Mouse (Mus musculus) left cerebral cortex, adult 8-10 months (tissue): Measurements from ENCODE around the gene Rnls. TPM values are rescaled to one million over a fixed set of nuclear protein-coding genes. Genes with fewer than 3 reads are reported as not detected.

Experiments
- DNase-seq, 2 experiments: peaks; one replicate each; pipeline ENCODE4 v3.0.0; 2022; ENCODE audit warnings: low spot score in 2 of 2
- total RNA-seq, 4 experiments: library from RNA; stranded (reverse); gene quantifications; 2 replicates each; pipeline ENCODE4 v1.2.4; 2022

The Rnls gene
- total RNA-seq, 4 experiments from 2014 or later = 1.1 to 2.1 (median 1.6) TPM

DNA sequence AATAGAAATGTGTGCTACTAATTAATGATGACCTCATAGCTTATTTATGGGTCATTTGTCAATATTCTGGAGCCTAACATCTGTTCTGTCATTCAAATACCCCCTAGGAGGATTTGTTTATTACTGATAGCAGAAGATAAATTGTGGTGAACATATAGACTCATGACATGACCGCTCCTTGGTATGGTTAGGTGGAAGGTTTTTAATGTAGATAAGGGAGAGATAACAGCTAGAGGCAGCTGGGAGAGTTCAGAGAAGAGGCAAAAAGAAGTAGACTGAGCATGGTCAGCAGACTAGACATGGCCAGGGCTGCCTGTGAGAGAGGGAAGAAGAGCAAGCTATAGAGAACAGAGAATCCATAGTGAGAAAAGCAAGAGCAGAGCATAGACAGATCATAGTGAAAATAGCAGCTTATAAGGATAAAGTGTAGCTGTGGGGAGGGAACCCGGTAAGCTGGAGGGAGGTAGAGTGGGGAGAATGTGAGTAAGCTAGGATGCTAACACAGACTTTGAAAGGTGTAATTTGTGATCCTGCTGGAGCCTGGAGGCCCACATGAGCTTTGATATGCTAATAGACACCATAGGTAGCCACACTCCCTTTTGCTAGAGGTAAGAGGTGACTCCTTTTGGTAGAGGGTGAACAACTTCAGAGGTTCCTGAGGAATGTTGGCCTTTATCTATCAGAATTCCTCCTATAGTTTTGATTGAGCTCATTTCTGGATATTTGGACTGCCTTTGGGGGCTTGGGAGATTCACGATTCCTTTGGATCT lies 127.7 kb downstream of the Rnls start:
- DNase-seq = no peak

DNA sequence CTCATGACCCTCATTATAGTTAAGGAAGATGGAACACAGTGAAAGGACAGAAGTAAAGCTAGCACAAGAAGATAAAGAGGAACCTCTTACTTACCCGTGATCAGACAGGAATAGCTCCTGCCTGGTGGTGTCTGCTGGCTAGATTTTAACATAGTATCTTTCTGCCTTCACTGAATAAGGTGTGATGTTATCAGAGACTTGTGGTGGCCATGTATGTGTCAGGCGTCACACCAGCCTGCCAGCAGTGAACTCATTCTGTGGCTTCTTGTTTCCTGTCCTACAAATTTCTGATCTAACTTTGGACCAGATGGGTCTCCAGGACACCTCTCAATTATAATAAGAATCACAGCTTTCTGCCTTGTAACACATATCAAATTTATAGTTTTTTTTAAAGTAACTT lies 129.7 kb downstream of the Rnls start:
- no peak for DNase-seq

DNA sequence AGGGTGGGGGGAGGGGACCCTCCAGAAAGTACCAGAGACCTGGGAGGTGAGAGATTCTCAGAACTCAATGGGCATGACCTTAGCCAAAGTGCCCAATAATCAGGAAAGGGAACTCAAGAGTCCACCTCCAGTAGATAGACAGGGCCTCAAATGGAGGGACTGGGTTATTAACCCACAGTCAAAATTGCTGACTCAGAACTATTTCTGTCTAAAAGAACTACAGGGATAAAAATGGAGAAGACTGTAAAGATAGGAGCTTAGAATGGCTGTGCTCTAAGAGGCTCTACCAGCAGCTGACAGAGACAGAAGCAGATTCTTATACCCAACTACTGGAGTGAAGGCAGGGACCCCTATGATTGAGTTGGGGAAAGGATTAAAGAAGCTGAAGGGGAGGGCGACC lies 132.9 kb downstream of the Rnls start:
- no peak for DNase-seq

DNA sequence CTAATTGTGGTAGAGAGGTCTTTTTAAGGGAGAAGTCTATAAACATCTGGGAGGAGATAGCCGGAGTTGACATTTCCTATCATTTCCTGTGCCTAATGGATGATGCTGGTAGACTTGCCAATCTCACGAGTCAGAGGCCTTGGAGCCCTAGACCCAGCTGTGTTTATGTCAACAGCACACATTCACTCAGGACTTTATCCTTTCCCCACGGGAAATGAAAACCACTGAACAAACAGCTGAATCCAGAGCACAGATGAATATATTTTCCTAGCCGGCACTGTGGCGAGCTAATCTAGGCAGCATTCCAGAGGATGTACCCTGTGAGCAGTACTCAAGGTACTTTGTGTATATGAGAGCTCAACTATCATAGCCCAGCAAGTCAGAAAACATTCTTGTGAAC lies 138.2 kb downstream of the Rnls start:
- no peak for DNase-seq

DNA sequence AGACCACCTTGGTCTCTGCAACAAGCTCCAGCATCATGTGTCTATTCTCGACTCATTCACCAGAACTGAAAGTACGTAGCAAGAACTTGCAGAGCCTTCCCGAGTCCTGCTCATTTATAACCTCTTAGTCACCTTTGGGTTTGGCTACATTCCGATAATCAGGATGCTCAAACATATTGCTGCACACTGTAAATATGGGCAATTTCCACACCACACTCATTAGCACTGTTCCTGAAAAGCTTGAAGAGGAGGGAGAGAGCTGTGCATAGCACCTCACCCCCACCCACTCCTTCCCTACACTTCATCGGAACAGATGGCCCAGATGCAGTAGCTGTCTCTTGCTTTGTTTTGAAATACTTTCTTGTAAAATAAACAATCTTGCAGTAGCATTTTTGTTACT lies 139.9 kb downstream of the Rnls start:
- DNase-seq = peak in 1 of 2 experiments; percentile 86

DNA sequence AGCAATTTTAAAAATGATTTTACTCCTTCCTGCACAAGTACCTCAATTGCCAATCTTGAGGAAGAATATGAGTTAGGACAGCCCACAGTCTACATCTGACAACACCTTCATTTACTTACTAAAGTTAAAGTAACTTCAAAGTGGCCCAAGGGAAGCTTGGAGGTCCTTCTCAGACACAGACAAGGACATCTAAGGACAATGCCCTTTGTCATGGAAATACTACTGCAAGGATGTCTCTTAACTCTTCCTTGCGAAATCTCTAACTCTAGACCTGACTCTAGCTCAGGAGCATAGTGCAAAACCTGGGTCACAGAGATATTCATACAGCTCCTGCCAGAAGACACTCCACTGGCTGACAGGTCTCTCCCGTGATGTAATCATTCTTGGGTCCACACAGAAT lies 147.9 kb downstream of the Rnls start:
- no peak for DNase-seq

DNA sequence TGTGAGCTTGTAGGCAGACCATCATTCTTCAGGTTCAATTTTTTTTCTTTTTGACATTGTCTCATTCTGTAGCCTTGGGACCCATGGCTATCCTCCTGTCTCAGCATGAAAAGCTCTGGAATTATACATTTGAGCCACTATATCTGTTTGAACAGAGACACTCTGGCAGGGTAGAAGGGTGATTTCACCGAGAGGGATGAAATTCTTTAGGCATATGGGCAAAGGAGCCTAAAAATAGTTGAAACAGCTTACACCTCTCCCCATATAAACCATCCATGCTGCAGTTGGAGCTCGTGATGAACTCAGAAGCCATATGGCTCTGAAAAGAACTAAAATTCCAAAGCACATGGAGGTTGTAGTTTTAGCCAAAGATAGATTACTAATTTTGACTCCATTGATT lies 151.7 kb downstream of the Rnls start:
- peak in 1 of 2 experiments; percentile 51 for DNase-seq

DNA sequence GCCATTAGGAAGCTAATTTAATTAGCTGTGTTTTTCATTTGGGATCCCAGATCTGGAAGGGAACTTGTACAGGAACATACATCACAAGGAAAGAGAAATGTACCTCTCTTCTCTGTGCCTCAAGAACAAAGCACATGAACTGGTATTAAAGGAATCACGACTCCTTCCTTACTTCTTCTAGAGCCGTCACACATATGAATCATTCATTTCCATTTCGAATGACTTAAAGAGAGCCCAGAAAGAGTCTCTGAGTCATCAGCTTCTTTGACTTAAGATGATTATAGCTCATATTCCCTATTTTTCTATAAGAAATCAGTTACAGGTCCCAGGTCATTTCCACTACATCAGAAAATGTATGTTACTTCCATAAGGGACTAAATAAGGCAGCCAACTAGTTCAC lies 159.2 kb downstream of the Rnls start:
- no peak for DNase-seq

DNA sequence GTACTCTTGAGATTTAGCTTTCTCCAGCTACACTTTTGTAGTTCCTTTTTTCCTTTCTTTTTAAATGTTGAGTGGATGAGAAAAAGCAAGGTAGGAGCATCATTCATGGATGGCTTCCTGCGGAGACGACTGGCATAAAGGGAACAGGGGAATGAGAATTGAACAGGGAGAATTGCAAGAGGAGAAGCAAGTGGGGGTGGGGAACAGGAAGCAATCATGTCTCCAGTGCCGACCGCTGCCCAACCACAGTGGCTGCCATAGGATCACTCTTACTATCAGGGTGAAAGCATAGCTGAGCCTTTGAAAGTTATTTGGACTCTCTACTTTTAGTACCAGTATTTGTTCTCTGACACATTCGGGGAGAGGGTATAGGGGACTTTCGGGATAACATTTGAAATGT lies 160.8 kb downstream of the Rnls start:
- no peak for DNase-seq

DNA sequence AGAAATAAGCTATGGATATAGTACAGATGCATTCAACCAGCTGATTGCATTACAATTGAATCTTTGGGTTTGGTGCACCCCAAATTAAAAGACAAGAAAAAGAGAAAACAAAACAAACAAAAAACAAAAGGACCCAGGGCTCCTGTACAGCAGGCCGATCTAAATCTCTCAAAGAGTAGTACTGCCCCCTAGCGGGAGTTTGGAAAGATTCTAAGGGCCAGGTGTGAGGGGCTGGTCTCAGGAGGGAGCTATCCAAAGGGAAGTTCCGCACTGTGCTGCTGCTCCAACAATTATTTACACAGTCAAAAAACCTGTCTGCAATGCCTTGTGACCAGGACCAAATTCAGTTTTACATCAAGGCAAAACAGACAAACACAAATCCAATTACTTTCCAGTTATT lies 165.1 kb downstream of the Rnls start:
- DNase-seq = no peak

DNA sequence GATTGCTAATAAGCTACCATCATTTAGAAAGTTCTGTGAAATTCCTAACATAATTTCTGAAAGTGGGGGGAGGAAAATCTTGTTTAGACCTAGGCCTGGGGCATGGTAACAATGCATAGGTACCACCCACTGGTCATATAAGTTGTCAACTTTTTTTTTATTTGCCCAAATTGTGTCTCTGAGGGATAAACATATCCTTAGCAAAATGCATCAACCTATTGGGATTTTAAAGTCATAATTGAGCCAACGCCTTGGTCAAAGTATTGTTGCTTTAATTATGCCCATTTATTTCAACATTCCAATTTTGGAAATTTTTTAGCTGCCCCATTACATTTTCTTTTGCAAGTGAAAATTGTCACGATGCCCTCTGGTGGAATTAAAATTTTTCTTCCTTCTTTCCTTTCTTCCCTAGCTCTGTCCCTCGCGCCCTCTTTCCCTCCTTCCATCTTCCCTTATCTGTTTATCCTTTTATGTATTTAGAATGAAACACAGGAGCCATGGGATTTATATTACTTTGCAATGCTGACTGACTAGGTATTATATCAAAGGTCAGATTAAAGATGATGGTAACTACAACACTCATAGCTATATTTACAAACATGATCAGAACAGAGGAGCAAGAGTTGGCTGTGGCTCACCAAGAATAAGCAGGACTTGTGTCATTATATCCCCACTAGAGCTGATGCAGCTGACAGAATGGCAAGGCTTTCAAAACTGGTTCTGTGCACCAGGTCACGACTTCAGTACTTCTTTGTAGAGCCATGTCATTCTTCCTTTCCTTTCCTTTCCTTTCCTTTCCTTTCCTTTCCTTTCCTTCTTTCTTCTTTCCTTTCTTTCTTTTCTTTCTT lies 166.0 kb downstream of the Rnls start:
- no peak for DNase-seq

DNA sequence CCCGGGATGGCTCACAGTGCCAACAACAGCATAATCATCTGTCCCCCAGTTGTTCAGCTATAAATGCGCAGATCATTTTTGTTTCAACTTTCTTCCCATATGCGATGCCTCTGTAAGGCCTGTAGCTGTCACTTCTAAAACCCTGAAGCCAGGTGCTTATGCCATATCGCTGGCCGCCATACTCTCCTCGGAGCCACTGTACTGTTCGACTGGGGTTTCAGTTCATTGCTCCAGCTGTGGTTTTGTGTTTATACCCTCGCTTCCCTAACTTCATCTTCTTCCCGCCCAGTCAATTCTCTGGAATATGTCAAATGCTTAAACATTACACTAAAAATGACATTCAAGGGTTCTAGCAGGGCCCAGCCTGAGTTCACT lies 167.1 kb downstream of the Rnls start:
- DNase-seq = no peak

DNA sequence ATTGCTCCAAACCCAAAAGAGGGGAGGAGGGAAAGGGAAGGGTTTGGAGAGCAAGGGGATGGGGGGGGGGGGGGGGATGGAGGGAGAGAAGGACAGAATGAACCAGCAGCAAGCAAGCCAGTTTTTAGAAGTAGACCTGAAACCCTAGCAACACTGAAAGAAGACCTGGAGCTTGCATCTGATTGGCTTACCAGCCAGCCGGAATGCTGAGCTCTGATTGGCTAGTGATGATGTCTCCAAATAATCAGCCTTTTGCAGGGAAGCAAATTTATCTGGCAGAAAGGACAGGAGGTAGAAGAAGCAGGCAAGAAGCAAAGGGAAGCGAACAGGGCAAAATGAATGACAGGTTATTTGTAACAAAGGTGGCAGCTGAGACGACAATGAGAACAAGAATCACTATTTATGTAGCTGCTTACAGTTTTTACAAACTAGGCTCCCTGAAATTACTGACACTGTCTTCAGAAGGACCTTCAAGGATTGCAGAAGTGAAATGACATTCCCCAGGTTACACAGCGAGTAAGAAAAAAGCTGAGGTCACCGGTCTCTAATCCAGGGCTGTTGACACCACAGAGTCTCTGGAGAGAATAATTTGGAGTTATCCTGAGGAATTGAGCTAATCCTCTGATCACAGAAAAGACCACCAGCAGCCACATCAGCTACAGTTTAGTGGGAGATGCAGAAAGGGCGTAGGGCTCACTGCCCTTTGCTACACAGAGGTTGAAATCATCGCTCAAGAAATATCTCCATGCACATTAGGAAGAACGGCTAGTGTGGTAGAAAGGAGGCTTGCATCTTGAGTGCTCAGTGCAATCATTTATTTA lies 167.7 kb downstream of the Rnls start:
- DNase-seq = peak in 1 of 2 experiments; percentile 88

DNA sequence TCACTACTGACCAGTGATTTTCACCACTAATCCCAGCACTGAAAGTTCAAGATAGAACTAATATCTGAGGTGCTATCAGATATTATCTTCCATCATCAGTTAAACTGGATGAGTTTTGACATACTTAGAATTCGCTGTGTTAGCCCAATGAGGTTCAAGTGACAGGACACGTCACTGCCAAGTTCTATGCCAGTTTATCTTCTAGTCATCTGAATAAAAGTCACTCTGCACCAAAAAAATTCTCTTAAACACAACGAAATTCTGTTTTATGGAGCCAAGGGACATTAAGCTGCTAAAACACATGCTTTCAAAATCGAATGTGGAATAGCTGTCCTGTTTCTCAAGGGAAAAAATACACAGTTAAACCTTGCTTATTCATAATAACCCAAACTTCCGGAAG lies 168.3 kb downstream of the Rnls start:
- no peak for DNase-seq

DNA sequence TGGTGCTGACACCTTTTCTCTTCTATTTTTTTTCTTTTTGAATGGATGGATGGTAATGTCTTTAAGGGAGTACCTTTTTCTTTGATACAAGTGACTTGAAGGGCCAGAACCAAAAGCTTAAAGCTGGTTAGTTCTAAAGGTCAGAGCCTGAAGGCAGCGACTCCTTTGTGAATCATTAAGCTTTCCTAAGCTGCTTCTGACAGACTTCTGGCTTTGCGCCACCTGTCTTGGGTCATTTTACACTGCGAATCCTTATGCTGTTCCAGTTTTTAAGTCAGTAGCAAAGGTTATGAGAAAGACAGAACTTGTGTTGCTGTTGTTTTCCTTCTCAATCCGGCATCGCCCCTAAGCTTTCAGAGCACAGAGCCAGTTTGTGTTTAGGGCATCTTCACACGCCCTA lies 168.8 kb downstream of the Rnls start:
- no peak for DNase-seq

DNA sequence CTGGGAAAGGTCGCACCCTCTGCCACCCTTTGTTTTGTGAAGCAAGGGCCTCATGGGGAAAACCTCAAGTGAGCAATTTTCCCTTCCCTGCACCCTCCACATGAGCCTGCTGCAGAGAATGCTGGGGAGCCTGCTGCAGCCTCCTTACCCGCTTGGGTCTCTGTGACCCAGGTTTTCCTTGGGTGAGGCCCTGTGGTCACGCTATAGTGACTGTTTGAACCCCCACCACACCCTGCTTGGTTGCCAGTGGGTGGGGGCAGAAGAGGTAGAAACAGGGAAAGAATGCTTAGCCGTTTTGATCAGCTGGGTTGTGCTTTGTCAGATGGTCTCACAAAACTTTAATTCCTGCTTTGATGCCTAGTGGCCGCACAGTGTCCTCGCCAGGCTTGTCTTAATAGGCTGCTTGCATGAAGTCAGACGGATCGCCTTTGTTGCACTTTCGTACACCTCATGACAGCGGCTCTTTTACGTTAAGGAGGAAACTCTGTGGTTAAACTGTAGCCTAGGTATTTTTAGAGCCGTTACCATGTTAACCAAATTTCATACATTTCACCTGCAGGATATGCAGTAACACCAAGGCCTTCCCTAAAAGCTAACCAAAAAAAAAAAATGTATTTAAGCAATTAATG lies 169.4 kb downstream of the Rnls start:
- DNase-seq = no peak

DNA sequence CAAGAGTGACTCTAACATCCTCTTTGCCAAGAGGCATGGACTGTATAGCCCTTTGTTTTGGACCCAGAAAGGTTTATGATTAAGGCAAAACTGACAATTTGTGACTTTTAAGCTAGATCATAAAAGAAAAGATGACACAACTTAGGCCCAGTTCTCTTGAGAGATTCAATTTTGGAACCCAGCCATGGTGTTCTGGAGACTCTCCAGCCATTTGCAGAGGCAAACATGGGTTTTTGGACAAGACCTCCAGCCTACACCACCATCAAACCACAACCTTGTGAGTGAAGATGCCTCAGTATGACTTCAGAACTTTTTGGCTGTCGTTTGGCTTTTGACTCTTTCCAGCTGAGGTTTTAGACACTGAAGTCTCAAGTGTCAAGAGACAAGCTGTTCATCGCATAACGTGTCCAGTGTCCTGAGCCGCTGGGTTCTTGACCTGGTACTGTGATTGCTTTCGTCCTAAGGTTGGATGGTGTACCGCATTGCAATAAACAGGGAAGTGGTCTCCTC lies 174.2 kb downstream of the Rnls start:
- no peak for DNase-seq

DNA sequence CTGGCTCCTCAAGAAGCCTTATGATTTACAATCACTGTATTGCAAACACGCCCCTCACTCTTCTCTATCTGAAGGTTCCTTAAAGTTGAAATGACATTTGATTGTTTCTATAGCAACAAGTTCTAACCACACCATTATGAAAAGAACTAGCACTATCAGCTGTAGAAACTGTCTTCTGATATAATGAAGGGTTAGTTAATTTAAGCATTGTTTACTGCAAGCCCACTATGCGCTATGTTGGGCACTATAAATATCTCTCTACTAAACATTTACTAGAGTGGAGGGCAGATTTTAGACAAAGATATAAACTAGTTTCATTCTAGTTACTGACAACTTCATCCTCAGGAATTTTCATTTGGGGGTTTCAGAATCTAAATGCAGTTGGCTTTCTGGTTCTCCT lies 182.4 kb downstream of the Rnls start:
- no peak for DNase-seq

DNA sequence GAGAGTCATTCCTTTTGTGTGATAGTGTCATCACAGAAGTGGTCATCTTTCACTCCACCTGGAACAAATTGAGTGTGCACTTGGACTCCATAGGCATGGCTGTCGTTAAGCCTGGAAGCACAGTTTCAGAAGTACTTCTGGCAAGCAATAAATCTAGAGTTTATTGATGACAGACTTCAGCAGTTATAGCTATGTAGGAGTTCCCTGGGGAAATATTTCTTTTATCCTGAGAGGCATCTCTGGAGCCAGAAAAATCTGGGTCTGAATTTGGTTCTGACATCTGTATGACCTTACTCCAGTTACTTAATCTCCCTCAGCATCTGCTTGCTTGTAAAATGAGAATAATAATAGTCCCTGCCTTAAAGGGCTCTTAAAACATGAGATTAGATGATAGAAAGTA lies 184.1 kb downstream of the Rnls start:
- DNase-seq = no peak

DNA sequence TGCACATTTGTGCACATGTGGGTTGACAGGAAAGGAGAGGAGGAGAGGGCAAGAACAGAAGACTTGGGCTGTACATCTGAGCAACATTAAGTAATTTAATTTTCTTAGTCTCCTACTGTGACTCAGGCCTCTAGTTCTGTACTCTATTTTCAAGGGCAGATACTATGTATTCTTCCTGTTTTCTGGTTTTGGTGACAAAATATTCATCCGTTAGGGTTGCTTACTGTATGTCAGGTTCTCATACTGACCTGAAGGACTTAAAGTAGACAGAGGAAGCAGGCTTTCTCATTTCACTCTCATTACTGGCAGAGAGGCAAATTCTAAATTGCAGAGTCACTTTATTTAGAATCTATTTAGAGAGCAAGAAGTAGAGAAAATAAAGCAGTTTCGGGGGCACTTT lies 186.7 kb downstream of the Rnls start:
- DNase-seq = no peak

DNA sequence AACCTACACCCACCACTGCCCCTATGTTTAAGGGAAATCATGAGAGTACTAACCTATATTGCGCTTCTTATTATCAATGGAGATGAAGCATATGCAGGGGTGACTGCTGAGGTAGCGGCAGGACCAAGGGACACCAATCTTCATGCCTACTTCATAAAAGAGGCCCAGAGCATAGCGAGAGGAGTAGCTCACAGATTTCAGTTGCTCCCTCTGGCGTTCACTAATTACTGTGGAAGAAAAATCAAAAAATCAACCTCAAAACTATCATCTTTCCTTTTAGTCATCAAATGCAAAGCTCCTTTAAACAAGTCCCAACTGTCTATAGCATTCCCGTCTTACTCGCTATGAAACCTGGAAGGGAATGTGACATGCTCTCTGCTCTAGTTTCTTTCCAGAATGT lies 189.7 kb downstream of the Rnls start:
- DNase-seq = no peak
